Mouse (Mus musculus) Patski (cell line): Measurements from ENCODE around the gene Zfp618. TPM values are rescaled to one million over a fixed set of nuclear protein-coding genes. Genes with fewer than 3 reads are reported as not detected.
A peak's percentile ranks its signal among the peaks of the same experiment; 100 is the strongest.

ENCODE experiments used
- ATAC-seq: fragments of 100-300 bp; one replicate; pipeline ENCODE4 v1.8.0; 2021
- CTCF ChIA-PET: fragments of 350-600 bp; sonication (Branson Sonifier 250); formaldehyde crosslinking; loops from one replicate; lab custom pipeline; 2022; ENCODE audit warnings: inconsistent platforms; lab: Charles Lee
- POLR2A ChIA-PET: fragments of 350-600 bp; sonication (Branson Sonifier 250); formaldehyde crosslinking; loops from one replicate; lab custom pipeline; 2022; ENCODE audit warnings: antibody characterized with exemption, inconsistent platforms; lab: Charles Lee
- DNase-seq: peaks from one replicate; pipeline ENCODE4 v3.0.0-alpha.2; 2011; ENCODE audit warnings: low read depth, low spot score
- H3K27me3 ChIP-seq: fragments of 371-371 bp; one replicate; pipeline ENCODE4 v1.5.1; 2021
- CTCF ChIP-seq: fragments of 100-300 bp; IDR thresholded peaks from one replicate; pipeline ENCODE4 v1.5.1; 2021
- in situ Hi-C: fragments of 300-500 bp; cut with MboI; formaldehyde crosslinking; loops from 3 replicates; pipeline ENCODE4 v1.11.1; 2018; ENCODE audit warnings: low pct_unique_long_range_greater_than_20kb, mixed read lengths
- polyA plus RNA-seq: library from polyadenylated mRNA; unstranded; gene quantifications from one replicate; pipeline ENCODE4 v1.2.3, GENCODE M21; 2021

The Zfp618 gene
- polyA plus RNA-seq, 1 experiment from 2014 or later: 16.5 TPM

DNA sequence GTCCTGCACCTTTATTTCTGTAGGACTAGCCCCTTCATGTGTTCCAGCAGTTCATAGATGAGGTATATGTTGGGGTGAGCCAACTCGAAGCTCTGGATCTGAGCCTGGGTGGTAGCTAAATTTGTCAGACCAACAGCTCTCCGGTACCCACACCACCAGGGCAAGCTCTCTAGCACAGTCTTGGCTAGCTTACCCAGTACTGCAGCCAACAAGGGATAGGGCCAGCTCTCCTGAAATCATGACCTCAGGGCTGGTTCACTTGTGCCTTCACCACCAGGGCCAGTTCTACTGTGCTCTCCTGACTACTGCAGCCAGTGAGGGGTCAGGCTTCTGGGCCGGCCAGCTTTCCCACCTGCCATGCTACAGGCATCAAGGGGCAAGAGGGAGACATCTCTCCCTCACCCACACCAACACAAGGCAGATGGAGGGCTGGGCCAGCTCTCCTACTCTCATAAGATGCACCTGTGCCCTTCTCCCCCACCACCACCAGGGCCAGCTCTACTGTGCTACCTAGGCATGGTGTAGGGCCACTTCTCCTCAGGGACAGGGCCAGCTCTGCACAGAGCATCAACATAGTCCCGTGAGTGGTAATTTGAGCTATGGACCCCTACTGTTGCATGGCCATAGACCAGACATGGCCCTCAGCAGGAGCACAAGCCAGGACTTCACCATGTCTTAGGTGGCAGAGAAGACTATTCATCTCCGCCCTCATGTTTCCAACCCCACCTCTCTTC, 164.7 kb downstream of the Zfp618 start:
- POLR2A ChIA-PET: no interaction called here
- CTCF ChIA-PET: interaction anchor here (1.3 kb wide), 1 partner anchor 25 kb away, joined by 3 read pairs; no protein-coding TSS in a partner anchor
- no peak for ATAC-seq
- DNase-seq: no peak
- H3K27me3 ChIP-seq: no peaks in the 10 kb centered on the region
- in situ Hi-C loops: loop anchor here (10.0 to 25.0 kb wide), 2 partner anchors 345 to 568 kb away; partner anchors contain the start of gene Rgs3
- no peak for TF ChIP-seq CTCF

DNA sequence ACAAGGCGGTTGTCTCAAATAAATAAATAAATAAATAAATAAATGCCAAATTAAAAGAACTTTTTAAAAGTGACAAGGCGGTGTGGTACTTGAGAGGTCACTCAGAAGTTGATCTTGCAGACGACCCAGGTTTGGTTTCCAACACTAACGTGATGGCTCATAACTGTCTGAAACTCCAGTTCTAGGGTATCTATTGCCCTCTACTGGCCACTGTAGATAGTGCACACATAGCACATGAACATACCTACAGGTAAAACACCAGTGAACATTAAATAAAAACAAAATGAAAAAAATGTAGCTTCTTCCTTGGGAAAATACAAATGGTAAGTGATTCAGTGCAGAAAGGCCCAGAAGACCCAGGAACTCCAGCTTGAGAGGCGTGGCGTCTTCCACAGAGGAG, 181.9 kb downstream of the Zfp618 start:
- ChIA-PET POLR2A (no interaction called here), CTCF (no interaction called here)
- in situ Hi-C loops: loop anchor here (25.0 kb wide), 1 partner anchor 585 kb away; the partner anchor contains the start of gene Rgs3
- DNase-seq (no peak), ATAC-seq (no peak)
- TF ChIP-seq CTCF: no peak
- no peaks in the 10 kb centered on the region for H3K27me3 ChIP-seq

DNA sequence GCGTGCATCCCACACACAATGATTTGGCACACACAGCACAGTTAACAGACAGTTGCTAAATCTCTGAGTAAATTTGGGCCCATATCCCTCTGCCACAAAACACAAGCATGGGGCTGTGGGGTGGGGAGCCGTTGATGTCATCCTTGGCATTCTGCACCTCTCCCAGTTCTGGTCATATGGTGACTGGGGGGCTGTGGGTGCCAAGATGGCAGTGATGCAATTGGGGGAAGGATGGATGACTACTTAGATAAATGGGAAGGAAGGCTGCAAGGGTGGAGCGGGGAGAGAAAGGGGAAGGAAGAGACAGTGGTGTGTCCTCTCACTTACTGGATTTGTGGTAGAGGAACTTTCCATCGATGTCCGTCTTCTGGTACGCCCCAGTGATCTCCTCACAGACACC, 185.8 kb downstream of the Zfp618 start:
- in situ Hi-C loops: loop anchor here (25.0 kb wide), 1 partner anchor 786 kb away; no protein-coding TSS in a partner anchor
- CTCF ChIA-PET: no interaction called here
- DNase-seq: no peak
- POLR2A ChIA-PET: no interaction called here
- no peak for ATAC-seq
- TF ChIP-seq CTCF: no peak
- no peaks in the 10 kb centered on the region for H3K27me3 ChIP-seq

DNA sequence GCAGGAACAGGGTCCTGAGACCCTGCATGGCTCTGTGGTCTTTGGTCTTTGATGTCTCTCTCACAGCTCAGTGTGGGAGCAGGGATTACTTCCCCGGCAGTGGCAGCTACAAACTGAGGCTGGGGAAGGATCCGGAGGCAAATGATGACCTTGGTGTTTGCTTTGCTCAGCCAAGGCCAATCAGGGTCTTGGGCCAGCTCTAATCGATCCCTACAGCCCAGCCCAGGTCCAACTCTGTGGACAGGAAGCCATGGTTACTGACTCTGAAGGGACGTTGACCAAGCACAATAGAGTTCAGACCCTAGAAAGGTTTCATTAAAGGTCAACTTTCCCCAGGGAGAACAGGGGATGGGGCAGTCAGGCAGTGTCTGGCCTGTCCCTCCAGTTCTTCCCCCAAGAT, 188.7 kb downstream of the Zfp618 start:
- in situ Hi-C loops: loop anchor here (25.0 kb wide), 1 partner anchor 783 kb away; no protein-coding TSS in a partner anchor
- ChIA-PET POLR2A (no interaction called here), CTCF (no interaction called here)
- no peak for DNase-seq
- ATAC-seq: no peak
- H3K27me3 ChIP-seq: no peaks in the 10 kb centered on the region
- TF ChIP-seq CTCF: no peak

DNA sequence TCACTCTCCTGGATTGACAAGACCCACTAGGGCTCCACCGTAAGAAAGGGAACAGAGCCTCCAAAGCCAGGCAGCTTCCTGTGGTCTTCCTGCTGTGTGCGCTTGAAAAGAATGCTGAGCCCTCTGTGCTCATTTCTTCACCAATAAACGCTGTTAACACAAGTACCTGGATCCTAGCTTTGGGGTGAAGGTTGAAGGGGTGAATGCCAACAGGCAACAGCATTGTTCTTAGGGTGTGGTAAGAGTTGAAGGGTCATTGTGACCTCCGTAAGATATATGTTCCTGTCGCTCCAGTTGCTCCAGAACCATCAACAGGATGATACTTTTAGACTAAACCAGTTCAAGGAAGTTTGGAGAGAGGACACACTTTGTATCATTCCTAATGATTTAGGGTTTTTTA, 189.3 kb downstream of the Zfp618 start, which contains the start of gene Ambp:
TSS of gene Ambp (minus strand) at position 101 of the 400 bp plus-strand sequence.
- TF ChIP-seq CTCF: no peak
- no peak for DNase-seq
- POLR2A ChIA-PET: interaction anchor here (0.8 kb wide), 1 partner anchor 13 kb away, joined by 3 read pairs; no protein-coding TSS in a partner anchor

DNA sequence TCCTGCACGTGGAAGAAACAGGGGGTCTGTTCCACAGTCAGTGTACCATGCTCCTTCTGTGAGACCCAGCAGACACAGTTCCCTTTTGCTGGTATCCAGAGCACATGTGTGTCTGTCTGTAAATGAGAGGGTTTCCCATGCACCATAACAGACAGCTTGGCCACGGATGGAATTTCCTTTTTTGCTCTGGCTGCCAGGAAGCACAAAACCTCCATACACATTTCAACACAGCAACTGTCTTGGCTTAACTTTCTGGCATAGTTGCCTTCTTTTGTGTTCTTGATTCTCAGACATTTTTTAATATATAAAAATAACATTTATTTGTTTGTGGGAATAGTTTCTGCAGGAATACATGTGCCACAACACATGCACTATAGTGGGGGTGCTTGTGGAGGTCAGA, 190.2 kb downstream of the Zfp618 start:
- DNase-seq: no peak
- no peak for TF ChIP-seq CTCF
- ATAC-seq: no peak
- ChIA-PET CTCF (interaction anchor here (1.2 kb wide), 1 partner anchor 26 kb away, joined by 3 read pairs; no protein-coding TSS in a partner anchor), POLR2A (interaction anchor here (0.8 kb wide), 1 partner anchor 14 kb away, joined by 3 read pairs; no protein-coding TSS in a partner anchor)
- no peaks in the 10 kb centered on the region for H3K27me3 ChIP-seq
- in situ Hi-C loops: loop anchor here (25.0 kb wide), 1 partner anchor 782 kb away; no protein-coding TSS in a partner anchor

More for the DNA sequence above, 189.3 kb downstream of the Zfp618 start, which contains the start of gene Ambp:
- no peaks in the 10 kb centered on the region for H3K27me3 ChIP-seq
- CTCF ChIA-PET: interaction anchor here (1.2 kb wide), 1 partner anchor 25 kb away, joined by 3 read pairs; no protein-coding TSS in a partner anchor
- ATAC-seq: no peak
- in situ Hi-C loops: loop anchor here (25.0 kb wide), 1 partner anchor 783 kb away; no protein-coding TSS in a partner anchor

GRCm38 (mm10) chr4:63156726-63157634, 191.6 kb downstream of the Zfp618 start:
- TF ChIP-seq CTCF: no peak
- H3K27me3 ChIP-seq: no peaks in the 10 kb centered on the region
- in situ Hi-C loops: loop anchor here (25.0 kb wide), 1 partner anchor 780 kb away; no protein-coding TSS in a partner anchor
- DNase-seq (no peak), ATAC-seq (peak; percentile 56)
- ChIA-PET POLR2A (no interaction called here), CTCF (interaction anchor here (1.1 kb wide), 1 partner anchor 36 kb away, joined by 3 read pairs; no protein-coding TSS in a partner anchor)

GRCm38 (mm10) chr4:63158192-63158591, 192.8 kb downstream of the Zfp618 start:
- CTCF ChIA-PET: interaction anchor here (0.7 to 1.7 kb wide), 8 partner anchors 12 to 250 kb away, joined by 3 to 13 read pairs (median 4); no protein-coding TSS in a partner anchor
- no peaks in the 10 kb centered on the region for H3K27me3 ChIP-seq
- no peak for TF ChIP-seq CTCF
- no peak for DNase-seq
- POLR2A ChIA-PET: interaction anchor here (0.6 kb wide), 1 partner anchor 136 kb away, joined by 3 read pairs; no protein-coding TSS in a partner anchor
- no peak for ATAC-seq
- in situ Hi-C loops: loop anchor here (25.0 kb wide), 1 partner anchor 779 kb away; no protein-coding TSS in a partner anchor

- no peaks in the 10 kb centered on the region for H3K27me3 ChIP-seq
- peak; percentile 80 for TF ChIP-seq CTCF
- CTCF ChIA-PET: interaction anchor here (0.7 to 1.7 kb wide), 10 partner anchors 13 to 249 kb away, joined by 3 to 13 read pairs (median 4); partner anchors contain the start of gene Kif12
- DNase-seq: no peak
- POLR2A ChIA-PET: interaction anchor here (1.4 kb wide), 1 partner anchor 12 kb away, joined by 4 read pairs; no protein-coding TSS in a partner anchor
- peak; percentile 63 for ATAC-seq
- in situ Hi-C loops: loop anchor here (25.0 kb wide), 1 partner anchor 778 kb away; no protein-coding TSS in a partner anchor
Measured at GRCm38 (mm10) chr4:63158961-63159592, 193.7 kb downstream of the Zfp618 start.
